Mouse (Mus musculus) intestine, embryonic 15.5 days (tissue): ENCODE data around the gene Mpig6b. TPM values are rescaled to one million over a fixed set of nuclear protein-coding genes. Genes with fewer than 3 reads are reported as not detected.

Experiments used
- ATAC-seq: fragments of 200-750 bp; cut with Nextera tagmentation; 2 replicates; pipeline ENCODE4 v1.8.0; 2017; ENCODE audit warnings: moderate TSS enrichment, moderate library complexity
- H3K27ac ChIP-seq: fragments of 300-500 bp; sonication (generic); 2 replicates; pipeline ENCODE4 v1.5.1; 2015; ENCODE audit warnings: mild to moderate bottlenecking, inconsistent platforms
- H3K27me3 ChIP-seq: fragments of 300-500 bp; sonication (generic); replicated peaks from 2 replicates; pipeline ENCODE4 v1.6.1; 2015; ENCODE audit warnings: inconsistent platforms
- H3K36me3 ChIP-seq: fragments of 300-500 bp; sonication (generic); 2 replicates; pipeline ENCODE4 v1.6.1; 2015; ENCODE audit warnings: inconsistent platforms
- H3K4me1 ChIP-seq: fragments of 300-500 bp; sonication (generic); replicated peaks from 2 replicates; pipeline ENCODE4 v1.6.1; 2015; ENCODE audit warnings: inconsistent platforms
- H3K4me2 ChIP-seq: fragments of 300-500 bp; sonication (generic); replicated peaks from 2 replicates; pipeline ENCODE4 v1.6.1; 2015; ENCODE audit warnings: mild to moderate bottlenecking, inconsistent platforms
- H3K4me3 ChIP-seq: fragments of 300-500 bp; sonication (generic); replicated peaks from 2 replicates; pipeline ENCODE4 v1.5.1; 2015; ENCODE audit warnings: inconsistent platforms
- H3K9ac ChIP-seq: fragments of 300-500 bp; sonication (generic); 2 replicates; pipeline ENCODE4 v1.6.1; 2015; ENCODE audit warnings: inconsistent platforms
- H3K9me3 ChIP-seq: fragments of 300-500 bp; sonication (generic); 2 replicates; pipeline ENCODE4 v1.6.1; 2016; ENCODE audit warnings: inconsistent platforms
- WGBS: fragments of 180-500 bp; shearing (Covaris S2); methylation state at CpG from one replicate; pipeline ENCODE4 v1.1.7; 2015; 5-methylcytosine and 5-hydroxymethylcytosine counted together
- polyA plus RNA-seq: library from polyadenylated mRNA; unstranded; fragments of >200 nt; fragmentation: Nextera tagmentation; extraction: Ambion mirVana; gene quantifications from 2 replicates; pipeline ENCODE4 v1.2.1, GENCODE M21; 2015

The Mpig6b gene
- polyA plus RNA-seq, 1 experiment from 2014 or later: 0.35 TPM

GRCm38 (mm10) chr17:35100196-35100765 lies 34.3 kb upstream of the Mpig6b start:
- Histone ChIP-seq H3K9me3 (no peaks in the 10 kb centered on the region), H3K4me3 (no peak overlapping the region), H3K4me2 (no peak overlapping the region), H3K27ac (peak overlapping the region; percentile 48; the same call in 1 of the 2 replicates), H3K4me1 (peaks cover 30% of the 10 kb centered on the region), H3K9ac (no peak overlapping the region), H3K36me3 (peaks cover 51% of the 10 kb centered on the region), H3K27me3 (no peaks in the 10 kb centered on the region)
- peak; percentile 60 for ATAC-seq
- WGBS: 52% methylated on average over 10 of the region's 10 CpGs

DNA sequence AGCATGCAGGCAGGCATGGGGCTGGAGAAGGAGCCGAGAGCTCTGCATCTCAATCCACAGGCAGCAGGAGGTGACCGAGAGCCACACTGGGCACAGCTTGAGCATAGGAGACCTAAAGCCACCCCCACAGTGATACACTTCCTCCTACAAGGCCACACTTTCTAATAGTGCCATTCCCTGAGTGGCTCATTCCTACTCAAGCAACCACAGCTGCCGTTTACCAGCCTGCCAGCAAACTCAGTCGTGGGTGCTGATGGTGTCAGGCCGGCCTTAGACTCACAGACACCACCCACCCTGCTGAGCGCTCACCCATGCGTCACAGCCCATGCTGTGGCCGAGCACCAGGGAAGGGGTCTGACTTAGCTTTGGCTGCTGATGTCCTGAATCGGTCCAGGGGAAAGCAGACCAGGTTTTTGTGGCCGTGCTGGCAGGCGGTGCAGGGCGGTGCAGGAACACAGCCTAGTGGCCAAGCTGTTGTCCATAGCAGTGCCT lies 31.2 kb upstream of the Mpig6b start:
- Histone ChIP-seq H3K36me3 (peaks cover 55% of the 10 kb centered on the region), H3K27ac (no peak overlapping the region), H3K4me3 (no peak overlapping the region), H3K4me2 (no peak overlapping the region), H3K27me3 (no peaks in the 10 kb centered on the region), H3K9ac (no peak overlapping the region), H3K9me3 (no peaks in the 10 kb centered on the region), H3K4me1 (peaks cover 23% of the 10 kb centered on the region)
- 92% methylated on average over 12 of the region's 12 CpGs for WGBS
- ATAC-seq: no peak

DNA sequence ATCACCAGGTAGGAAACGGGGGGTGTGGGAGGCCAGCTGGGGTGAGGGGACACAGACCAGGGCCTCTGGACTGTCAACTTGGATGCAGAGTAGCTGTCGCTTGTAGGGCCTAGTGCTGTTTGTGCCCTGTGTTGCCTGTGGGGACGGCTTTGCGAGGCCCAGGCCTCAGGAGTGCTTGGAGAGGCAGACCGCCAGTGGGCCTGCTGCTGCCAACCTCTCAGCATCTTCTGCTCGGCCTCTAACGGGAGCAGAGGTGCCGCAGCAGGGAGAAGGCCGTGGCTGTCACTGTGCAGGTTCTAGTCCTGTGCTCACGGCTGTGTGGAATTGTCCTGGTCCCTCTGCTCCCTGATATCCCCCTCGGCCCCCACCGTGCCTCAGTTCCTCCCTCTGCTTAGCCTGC lies 30.6 kb upstream of the Mpig6b start:
- no peak overlapping the region for H3K4me3 ChIP-seq
- no peaks in the 10 kb centered on the region for H3K27me3 ChIP-seq
- no peaks in the 10 kb centered on the region for H3K9me3 ChIP-seq
- H3K4me2 ChIP-seq: no peak overlapping the region
- no peak for ATAC-seq
- 85% methylated on average over 12 of the region's 12 CpGs for WGBS
- H3K4me1 ChIP-seq: peaks cover 17% of the 10 kb centered on the region
- H3K36me3 ChIP-seq: peaks cover 50% of the 10 kb centered on the region
- no peak overlapping the region for H3K27ac ChIP-seq
- no peak overlapping the region for H3K9ac ChIP-seq

GRCm38 (mm10) chr17:35094475-35095365 lies 28.7 kb upstream of the Mpig6b start:
- Histone ChIP-seq H3K4me1 (peaks cover 22% of the 10 kb centered on the region), H3K9me3 (no peaks in the 10 kb centered on the region), H3K4me2 (no peak overlapping the region), H3K36me3 (peaks cover 42% of the 10 kb centered on the region), H3K27ac (no peak overlapping the region), H3K9ac (no peak overlapping the region; the same call in 1 of the 2 replicates), H3K27me3 (no peaks in the 10 kb centered on the region), H3K4me3 (no peak overlapping the region)
- no peak for ATAC-seq
- 83% methylated on average over 15 of the region's 15 CpGs for WGBS

GRCm38 (mm10) chr17:35092403-35093198 lies 26.6 kb upstream of the Mpig6b start:
- Histone ChIP-seq H3K9ac (no peak overlapping the region), H3K4me2 (no peak overlapping the region), H3K4me1 (peaks cover 16% of the 10 kb centered on the region), H3K4me3 (no peak overlapping the region), H3K27me3 (no peaks in the 10 kb centered on the region), H3K27ac (no peak overlapping the region), H3K9me3 (no peaks in the 10 kb centered on the region), H3K36me3 (peaks cover 27% of the 10 kb centered on the region)
- no peak for ATAC-seq
- 88% methylated on average over 14 of the region's 14 CpGs for WGBS

- Histone ChIP-seq H3K27ac (no peak overlapping the region), H3K27me3 (no peaks in the 10 kb centered on the region), H3K4me3 (peak overlapping the region; percentile 70), H3K36me3 (peaks cover 11% of the 10 kb centered on the region), H3K4me1 (peaks cover 16% of the 10 kb centered on the region), H3K9me3 (no peaks in the 10 kb centered on the region), H3K4me2 (peak overlapping the region; percentile 66), H3K9ac (peak overlapping the region; percentile 88)
- no peak for ATAC-seq
- WGBS: 69% methylated on average over 8 of the region's 8 CpGs
Observed at GRCm38 (mm10) chr17:35090166-35090932, 24.4 kb upstream of the Mpig6b start.

- WGBS: 3% methylated on average over 63 of the region's 67 CpGs
- Histone ChIP-seq H3K9ac (peak within 1 kb of the TSS; percentile 88), H3K36me3 (peaks cover 11% of the 10 kb centered on the region), H3K27me3 (no peaks in the 10 kb centered on the region), H3K9me3 (no peaks in the 10 kb centered on the region), H3K27ac (peak within 1 kb of the TSS; percentile 97), H3K4me1 (peaks cover 12% of the 10 kb centered on the region), H3K4me2 (peak within 1 kb of the TSS; percentile 66), H3K4me3 (peak within 1 kb of the TSS; percentile 70)
- peak; percentile 99 for ATAC-seq
Observed at GRCm38 (mm10) chr17:35088825-35089644, 23.1 kb upstream of the Mpig6b start, which contains the start of gene Abhd16a. Abhd16a (plus strand) TSS chr17:35089263.

DNA sequence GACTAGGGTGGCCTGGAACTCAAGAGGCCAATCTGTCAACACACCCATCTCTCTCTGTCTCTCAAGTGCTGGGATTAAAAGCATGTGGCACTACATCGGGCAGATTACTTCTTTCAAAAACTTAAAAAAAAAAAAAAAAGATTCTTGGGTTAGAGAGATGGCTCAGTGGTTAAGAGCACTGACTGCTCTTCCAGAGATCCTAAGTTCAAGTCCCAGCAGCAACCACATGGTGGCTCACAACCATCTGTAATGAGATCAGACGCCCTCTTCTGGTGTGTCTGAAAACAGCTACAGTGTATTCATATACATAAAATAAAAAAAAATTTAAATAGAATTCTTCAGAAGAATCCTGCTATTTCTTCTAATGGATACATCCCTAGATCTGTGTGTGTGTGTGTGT lies 22.2 kb upstream of the Mpig6b start:
- no peak for ATAC-seq
- Histone ChIP-seq H3K27ac (no peak overlapping the region), H3K4me3 (no peak overlapping the region), H3K4me1 (peaks cover 12% of the 10 kb centered on the region), H3K9me3 (no peaks in the 10 kb centered on the region), H3K36me3 (peaks cover 11% of the 10 kb centered on the region), H3K27me3 (no peaks in the 10 kb centered on the region), H3K9ac (no peak overlapping the region), H3K4me2 (no peak overlapping the region)
- 45% methylated on average over 2 of the region's 2 CpGs for WGBS

DNA sequence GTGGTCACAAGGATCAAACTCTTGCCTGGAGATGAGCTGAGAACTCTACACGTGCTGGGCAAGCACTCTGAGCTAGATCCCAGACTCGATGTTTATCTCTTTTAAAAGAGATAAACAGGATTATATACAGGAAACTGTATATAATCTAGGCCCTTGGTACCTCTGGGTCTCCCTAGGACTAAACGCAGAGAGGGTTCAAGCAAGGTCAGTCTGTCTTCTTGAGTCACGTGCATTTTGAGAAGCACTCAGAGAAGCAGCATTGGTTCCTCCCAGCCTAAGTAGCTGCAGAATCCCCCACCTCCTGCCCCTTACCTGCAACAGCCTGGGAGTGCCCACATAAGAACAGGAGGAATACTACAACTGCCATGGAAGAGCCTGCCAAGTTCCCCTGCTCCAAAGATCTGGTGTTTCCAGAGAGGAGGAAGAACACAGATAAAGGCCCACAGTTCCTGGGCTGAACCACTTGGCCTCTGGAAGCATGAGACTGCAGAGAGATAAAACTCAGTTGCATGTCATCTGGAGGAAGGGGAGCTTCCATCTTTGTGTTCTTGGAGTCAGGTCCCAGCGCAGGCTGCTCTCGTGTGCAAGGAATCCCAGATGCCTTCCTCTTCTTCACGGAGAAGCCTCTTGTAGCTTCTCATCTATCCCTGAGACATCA lies 19.4 kb upstream of the Mpig6b start, which contains the start of gene Ly6g6f:
Ly6g6f (minus strand) TSS at position 403 of the 658 bp plus-strand sequence.
- H3K27me3 ChIP-seq: no peaks in the 10 kb centered on the region
- ATAC-seq: no peak
- WGBS: 61% methylated on average over 7 of the region's 7 CpGs

GRCm38 (mm10) chr17:35083929-35084497 lies 18.0 kb upstream of the Mpig6b start:
- WGBS: 71% methylated on average over 3 of the region's 3 CpGs
- Histone ChIP-seq H3K9me3 (no peaks in the 10 kb centered on the region), H3K27me3 (no peaks in the 10 kb centered on the region), H3K4me2 (no peak overlapping the region), H3K27ac (no peak overlapping the region), H3K36me3 (no peaks in the 10 kb centered on the region), H3K4me3 (no peak overlapping the region), H3K4me1 (peaks cover 14% of the 10 kb centered on the region; the same call in 1 of the 2 replicates), H3K9ac (no peak overlapping the region)
- ATAC-seq: no peak

More for the DNA sequence above, 19.4 kb upstream of the Mpig6b start, which contains the start of gene Ly6g6f:
- Histone ChIP-seq H3K9me3 (no peaks in the 10 kb centered on the region), H3K4me1 (peaks cover 14% of the 10 kb centered on the region), H3K4me2 (no peak within 1 kb of the TSS), H3K36me3 (no peaks in the 10 kb centered on the region), H3K4me3 (no peak within 1 kb of the TSS), H3K27ac (no peak within 1 kb of the TSS), H3K9ac (no peak within 1 kb of the TSS)
